Mouse (Mus musculus): ENCODE data around the gene Snrpd2.
"Not testable (repeated sequence)": the region's sequence is repeated elsewhere in the genome, so short reads cannot be mapped to it uniquely, and the experiment has no call there.

Gene Snrpd2

DNA sequence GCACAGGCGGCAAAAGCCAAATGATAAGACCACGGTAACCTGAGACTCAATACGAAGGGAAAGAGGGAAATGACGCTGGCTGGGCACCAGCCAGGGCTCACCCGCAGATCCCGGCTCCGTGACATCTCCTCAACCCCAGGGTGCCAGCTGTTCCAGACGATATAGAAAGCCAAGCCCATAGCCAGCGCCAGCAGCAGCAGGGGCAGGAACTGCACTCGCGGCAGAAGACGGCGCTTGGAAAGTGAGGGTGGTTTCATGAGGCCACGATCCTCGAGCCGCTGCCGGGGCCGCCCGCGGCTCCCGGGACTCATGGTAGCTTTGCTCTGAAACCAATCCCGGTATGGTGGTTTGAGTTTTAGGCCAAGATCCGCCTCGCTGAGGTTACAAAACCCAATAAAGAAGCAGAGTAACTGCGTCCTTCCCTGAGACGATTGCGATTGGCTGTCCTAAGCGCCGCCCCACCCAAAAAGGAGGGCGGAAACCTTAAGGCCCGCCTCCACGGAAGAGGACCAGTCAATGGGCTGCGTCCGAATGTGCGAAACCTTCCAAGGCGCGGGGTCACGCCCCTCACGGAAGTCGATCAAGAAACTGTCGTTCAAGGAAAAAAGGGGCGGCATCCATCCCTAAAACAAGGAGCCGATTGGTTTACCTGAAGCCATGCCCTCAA lies 514 bp upstream of the Snrpd2 start, which contains the start of gene Qpctl:
Gene Qpctl (minus strand): TSS at position 417 of the 667 bp plus-strand sequence.
- peak; percentile 100 for DNase-seq (ENCODE audit: inconsistent ontology term)

DNA sequence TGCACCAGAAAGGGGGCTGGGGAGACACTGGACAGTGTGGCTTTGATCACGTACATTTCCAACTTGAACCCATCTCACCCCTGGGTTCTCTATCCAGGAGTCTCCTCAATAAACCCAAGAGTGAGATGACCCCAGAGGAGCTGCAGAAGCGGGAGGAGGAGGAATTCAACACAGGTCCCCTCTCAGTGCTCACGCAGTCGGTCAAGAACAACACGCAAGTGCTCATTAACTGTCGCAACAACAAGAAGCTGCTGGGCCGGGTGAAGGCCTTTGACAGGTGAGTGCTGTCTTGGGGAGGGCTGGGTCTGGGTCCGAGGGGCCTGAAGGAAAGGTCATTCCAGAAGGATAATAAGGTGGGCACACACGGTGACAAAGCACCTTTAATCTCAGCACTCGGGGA lies 1.6 kb downstream of the Snrpd2 start:
- DNase-seq (ENCODE audit: inconsistent ontology term), result not testable (repeated sequence)

DNA sequence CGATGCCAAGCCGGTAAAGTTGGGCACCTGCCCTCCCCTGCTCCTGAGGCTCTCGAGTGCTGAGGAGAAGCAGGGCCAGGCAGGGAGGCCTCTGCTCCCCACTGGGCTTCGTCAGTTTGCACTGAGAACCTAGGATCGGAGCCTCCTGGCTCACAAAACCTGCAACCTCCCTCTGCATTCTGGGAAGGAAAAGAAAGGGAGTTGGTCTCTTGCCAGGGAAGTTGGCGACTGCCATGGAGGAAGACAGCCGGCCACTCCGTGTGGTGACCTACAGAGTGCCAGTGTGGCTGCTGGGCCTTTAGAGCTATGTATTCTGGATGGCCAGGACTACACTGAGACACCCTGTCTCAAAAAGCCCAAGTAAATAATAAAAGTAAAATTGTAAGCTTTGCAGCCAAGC lies 5.3 kb downstream of the Snrpd2 start:
- DNase-seq (ENCODE audit: inconsistent ontology term), result no peak

DNA sequence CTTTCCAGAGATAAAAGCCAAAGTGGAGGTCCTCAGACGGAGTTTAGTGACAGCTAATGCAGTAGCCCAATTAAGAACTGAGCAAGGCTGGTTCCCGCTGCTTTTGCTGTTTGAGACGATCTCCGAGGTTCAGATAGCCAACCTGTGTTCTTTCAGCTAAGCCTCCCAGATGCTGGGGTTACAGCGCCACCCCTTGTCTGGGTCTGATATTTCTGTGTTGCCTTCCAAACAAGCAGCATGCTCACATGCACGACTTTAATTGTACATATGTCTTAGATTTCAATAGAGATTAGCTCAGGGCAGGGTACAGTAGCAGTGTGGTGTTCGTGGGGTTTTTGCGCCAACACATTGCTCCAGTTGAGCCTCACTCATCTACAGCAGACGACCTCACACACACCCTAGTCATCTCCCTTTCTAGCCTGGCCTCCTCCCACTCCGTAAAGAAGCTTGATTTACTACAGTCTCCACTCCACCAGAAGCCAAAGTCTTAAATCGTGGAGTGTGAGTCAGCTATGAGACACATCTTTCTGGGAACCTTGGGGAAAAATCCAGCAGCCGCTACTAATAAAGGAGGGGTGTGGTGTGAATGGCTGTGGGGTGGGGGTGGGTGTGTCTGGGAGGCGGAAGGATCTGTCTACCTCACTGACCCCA lies 6.4 kb downstream of the Snrpd2 start:
- DNase-seq (ENCODE audit: inconsistent ontology term), result peak; percentile 44

DNA sequence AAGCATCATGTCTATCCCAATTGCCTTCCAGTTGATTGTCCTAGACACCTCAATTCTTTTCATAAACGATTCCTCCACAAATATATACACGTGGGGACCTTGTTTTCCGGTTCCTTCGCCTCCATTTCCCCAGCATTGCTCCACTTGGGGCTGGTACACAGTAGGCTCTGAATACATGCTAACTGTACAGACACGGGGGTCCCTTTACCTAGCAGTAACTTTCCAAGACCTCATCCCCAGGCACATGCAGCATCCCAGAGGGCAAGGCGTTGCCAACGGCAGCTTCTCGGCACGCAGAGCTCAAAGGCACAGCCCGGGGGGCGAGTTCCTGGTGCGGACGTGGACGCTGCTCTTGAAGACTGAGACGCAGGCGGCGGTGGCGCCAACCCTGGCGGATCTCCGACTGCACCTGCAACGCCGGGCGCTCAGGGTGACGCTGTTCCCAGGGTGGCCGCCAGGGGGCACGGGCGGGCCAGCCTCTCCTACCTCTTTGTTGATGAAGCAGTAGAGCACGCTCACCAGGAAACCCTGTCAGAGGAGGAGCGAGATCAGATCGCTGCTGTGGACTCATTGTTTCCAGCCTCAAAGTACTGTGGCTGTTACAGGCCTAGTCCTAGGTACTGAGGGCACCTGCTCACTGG lies 7.8 kb downstream of the Snrpd2 start:
- DNase-seq (ENCODE audit: inconsistent ontology term), result peak; percentile 86

DNA sequence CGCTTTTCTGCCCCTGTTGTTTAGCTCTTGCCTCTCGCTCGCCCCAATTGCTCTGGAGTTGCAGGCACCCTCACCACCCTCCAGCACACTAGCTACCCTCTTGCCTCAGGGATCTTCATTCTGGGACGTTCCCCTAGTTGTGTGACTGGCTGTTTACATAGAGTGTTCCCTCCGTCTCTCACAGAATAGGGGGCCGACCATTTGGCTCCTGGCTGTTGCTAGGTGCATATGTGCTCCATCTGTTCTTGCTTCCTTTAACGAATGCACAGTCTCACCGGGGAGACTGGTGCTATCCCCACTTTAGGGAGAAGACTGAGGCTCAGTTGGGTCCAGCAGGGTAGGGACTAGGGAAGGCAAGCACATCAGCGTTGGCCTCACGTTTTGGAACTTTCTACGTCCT lies 9.1 kb downstream of the Snrpd2 start:
- no peak for DNase-seq (ENCODE audit: inconsistent ontology term)

DNA sequence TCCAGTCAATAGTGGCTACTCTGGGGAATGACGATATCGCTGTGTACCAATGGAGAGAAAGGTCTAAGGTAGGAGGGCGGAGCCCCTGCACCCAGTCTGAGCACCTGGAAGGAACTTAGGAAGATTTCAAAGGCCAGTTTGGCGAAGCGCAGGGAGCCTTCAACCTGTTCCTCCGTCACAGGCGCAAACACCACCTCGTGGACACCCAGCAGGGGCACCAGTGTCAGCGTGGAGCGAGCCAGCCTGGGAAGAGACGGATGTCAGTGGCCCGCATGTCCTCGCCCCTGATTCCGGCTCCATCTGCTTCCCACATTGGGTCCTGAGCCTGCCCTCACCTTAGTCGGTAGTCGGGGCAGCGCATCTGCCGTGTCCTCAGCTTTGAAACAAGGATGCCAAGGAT lies 9.9 kb downstream of the Snrpd2 start:
- no peak for DNase-seq (ENCODE audit: inconsistent ontology term)

DNA sequence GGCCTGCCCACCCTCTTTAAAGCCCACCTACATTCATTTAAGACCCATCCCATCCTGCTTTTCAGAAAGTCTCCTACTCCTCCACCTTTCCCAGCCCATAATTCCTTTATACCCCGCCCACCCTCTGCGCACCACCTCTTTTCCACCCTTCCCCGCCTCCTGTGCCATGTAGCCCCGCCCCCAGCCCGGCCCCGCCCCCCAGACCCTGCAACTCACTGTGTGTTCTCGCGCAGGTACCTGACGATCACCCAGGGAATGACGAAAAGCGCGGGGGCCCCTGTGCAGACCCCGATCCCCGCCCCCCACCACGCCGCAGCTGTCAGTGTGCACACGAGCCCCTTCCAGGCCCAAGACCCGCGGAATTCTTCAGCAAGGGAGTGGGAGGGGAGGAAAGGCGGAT lies 10.6 kb downstream of the Snrpd2 start:
- DNase-seq (ENCODE audit: inconsistent ontology term), result peak; percentile 55

DNA sequence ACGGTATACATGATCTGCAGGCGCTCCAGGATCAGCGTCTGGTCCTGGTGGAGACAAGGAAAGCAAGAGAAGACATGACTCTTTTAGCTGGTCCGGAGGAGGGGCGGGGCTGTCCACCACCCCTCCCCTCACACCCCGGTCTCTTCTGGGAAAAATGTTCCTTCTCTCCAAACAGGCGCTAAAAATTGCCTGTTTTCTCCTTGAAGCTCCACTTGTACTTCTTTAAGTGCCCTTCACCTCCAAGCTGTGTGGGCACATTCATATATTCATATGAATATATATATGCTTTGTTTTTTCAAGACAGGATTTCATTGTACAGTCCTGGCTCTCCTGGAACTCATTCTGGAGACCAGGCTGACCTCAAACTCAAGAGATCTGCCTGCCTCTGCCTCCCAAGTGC lies 13.4 kb downstream of the Snrpd2 start:
- no peak for DNase-seq (ENCODE audit: inconsistent ontology term)

DNA sequence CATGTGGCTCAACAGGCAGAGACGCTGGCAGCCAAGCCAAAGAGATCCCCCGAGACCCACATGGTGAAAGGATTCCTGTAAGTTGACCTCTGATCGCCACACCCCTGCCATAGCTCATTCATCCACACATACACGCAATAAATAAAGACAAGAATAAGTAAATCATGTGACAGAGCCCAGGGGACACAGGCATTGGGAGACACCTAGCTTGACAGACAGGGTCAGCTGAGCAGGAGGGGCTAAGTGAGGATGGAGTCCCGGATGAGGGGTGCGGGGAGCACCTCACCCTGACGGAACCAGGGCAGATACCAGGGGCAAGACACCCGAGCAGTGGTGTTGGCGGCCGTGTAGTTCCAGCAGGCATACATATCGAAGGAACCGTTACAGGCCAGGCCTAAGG lies 14.2 kb downstream of the Snrpd2 start:
- no peak for DNase-seq (ENCODE audit: inconsistent ontology term)

DNA sequence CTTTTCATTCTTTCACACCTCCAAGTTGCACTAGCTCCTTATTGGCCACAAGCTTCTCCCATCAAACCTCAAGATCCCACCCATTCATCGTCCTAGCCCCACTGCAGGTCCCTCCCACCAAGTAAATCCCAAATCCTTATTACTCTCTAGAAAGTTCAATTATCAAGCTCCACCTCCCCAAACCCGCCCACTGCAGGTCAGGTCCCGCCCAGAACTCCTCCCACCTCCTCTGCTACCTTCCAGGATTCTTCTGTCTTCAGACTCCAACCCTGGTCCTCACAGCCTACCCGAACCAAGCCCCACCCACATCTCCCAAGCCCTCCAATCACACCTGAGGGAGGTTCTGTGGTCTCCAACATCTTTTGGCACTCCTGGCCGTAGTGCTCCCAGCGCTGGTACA lies 14.7 kb downstream of the Snrpd2 start:
- DNase-seq (ENCODE audit: inconsistent ontology term), result peak; percentile 12

DNA sequence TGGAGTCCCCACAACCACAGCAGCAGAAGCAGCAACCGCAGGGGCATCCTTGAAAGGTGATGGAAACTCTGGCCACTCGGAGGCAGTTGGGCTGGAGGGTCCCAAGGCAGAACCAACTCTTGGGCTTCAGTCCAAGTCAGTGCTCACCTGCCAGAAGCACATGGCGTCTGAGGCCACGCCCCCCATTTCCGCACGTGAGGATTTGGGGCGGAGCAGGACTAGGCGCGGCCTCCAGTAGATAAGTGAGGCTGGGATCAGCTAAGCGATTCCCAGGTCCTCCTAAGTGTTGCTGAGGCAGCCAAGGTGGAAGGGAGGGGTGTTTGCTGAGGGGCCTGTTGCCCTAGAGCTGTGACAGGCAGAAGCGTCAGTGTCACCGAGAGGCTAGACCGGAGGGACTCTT lies 15.5 kb downstream of the Snrpd2 start:
- no peak for DNase-seq (ENCODE audit: inconsistent ontology term)

DNA sequence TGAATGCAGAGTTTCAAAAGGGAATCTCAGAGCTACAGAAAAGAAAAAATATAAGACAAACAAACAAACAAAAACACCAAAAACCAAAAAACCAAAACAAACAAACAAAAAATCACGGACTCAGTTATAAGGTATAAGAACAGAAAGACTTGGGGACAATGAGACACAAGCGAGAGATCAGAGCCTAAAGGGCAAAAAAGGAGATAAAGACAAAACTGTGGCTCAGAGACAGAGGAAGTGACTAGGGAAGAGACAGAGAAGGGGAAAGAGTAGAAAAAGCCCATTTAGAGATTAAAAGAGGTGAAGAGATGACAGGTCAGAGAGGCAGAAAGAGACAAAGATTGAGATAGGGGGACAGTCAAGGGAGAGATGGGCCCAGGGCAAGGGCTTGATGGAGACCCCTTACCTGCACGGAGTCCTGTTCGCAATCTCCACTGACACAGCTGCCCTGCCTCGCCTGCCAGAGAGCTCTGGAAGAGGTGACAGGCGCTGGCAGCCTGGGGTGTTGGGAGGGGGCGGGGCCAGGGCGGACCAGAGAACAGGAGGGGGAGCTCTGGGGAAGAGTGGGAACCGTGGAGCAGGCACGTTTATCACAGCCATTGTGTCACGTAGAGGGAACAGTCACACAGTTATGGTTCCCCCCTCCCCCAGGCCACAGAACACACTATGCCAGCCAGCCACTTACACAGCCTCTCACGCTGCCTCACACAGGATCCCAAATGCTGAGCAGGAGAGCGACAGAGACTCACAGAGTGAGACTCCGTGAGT lies 16.3 kb downstream of the Snrpd2 start, which contains the start of gene Gipr:
Gene Gipr (minus strand): TSS at position 472 of the 768 bp plus-strand sequence.
- DNase-seq (ENCODE audit: inconsistent ontology term), result peak; percentile 55

DNA sequence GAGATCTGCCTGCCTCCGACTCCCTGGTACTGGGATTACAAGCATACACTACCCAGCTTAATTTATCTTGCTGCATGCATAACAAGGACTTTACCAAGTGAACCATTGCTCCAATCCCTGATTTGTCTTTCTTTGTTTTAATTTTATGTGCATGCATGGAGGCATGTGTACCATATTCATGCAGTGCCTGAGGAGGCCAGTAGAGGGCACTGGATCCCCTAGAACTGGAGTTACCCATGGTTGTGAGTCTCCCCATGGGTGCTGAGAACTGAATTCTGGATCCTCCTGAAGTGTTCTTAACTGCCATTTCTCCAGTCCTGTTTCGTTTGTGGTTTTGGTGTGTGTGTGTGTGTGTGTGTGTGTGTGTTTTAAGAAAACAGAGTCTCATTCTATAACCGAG lies 17.5 kb downstream of the Snrpd2 start:
- no peak for DNase-seq (ENCODE audit: inconsistent ontology term)

DNA sequence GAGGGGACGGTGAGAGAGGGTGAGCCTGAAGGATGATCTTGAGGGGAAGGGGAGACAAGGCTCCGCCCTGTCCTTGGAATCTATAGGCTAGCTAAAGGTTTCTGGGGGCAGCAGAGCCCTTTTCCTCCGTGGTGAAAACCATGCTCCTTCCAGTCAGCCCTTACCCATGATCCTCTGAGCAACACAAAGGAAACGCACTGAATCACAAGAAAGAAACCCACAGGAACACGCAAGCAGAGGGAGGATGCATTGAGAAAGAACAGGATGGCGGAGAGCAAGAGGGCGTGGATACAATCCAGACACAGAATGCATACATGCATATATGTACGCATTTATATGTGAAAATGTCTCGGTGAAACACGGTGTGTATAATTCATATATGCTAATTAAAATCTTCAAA lies 20.0 kb downstream of the Snrpd2 start:
- DNase-seq (ENCODE audit: inconsistent ontology term), result no peak

DNA sequence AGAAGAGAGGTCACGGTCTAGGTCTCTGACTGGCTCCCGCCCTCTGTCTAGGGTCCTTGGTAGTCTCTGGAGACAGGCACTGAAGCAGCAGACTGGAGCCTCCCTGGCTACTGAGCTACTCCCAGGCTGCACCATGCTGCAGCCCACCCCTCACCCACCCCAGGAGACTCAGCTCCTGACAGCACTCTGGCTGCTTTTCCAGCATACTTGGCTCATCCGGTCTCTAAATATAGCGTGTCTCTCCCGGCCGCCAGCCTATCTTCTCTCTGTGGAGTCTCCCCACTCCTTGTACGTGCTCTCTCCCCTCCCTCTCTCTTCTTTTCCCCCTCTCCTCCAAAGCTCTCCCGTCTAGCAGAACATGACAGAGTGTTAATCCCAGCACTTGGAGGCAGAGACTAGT lies 20.6 kb downstream of the Snrpd2 start:
- no peak for DNase-seq (ENCODE audit: inconsistent ontology term)

DNA sequence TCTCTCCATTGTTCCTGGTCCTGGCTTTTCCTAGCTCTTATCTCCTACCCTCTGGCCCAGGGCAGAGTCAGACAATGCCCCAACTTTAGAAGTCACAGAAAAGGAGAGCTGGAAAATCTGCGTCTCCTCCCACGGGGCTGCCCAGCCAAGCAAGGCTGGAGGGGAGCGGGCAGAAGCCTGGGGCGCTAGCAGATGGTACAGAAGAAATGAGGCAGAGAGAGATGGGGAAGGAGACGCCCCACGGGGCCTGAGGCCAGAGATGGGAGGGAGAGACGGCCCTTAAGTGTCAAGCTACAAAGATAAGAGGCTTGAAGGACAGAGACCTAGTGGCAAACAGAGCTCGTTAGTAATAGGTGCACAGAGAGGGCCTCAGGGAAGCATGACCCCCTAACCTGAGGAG lies 22.3 kb downstream of the Snrpd2 start:
- DNase-seq (ENCODE audit: inconsistent ontology term), result no peak

DNA sequence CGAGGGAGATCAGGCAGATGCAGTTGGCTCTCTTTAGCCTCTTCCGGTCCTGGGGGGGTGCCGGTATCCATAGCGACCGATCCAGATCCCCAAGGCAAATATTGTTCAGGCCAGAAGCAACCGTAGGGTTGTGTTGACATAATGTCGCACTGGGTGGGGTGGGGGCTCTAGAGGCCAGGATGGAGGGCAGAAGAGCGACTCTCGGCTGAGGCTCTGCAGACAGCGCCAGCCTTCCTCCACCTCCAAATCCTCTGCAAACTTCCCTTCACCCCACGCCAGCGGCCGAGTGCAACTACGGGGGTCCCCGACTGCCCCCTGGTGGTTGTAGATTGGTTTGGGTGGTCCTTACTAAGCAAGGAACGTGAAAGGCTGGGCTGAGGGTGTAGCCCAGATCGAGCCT lies 23.4 kb downstream of the Snrpd2 start:
- peak; percentile 74 for DNase-seq (ENCODE audit: inconsistent ontology term)

DNA sequence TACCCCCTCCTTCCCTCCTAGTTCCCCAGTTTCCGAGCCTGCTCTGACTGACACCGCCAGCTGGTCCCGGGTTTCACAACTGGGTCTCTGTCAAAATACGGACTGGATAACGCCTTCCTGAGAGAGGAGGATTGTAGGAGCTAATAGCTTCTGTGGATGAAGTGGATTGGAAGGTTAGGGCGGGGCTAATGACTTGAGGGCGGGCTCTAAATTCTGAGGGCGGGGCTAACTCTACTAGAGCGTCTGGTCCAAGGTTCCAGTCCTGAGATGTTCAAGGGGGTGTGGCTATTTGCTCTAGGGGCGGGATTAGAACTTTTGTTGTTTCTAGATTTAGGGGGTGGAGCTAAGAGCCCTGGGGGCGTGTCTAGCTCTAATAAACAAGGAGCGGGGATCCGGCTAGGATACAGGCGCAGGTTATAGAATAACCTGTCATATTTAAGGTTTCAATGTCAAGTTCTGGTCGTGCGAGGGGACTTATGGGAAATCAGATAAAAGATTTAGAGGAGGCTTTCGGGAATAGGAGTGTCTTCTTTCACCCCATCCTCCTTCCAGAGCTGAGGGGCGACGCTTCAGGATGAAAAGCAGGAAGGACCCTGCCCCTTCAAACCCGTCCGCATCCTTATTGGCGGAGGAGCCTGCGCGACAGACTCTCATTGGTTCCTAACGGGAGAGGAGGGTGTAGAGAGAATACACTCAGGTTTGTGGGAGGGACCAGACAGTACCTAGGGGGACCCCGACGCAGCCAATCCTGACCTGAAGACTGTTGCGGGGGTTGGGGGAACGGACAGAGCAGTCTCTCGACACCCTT lies 26.4 kb downstream of the Snrpd2 start, which contains the start of gene Eml2:
Gene Eml2 (plus strand): TSS at position 714 of the 808 bp plus-strand sequence.
- DNase-seq (ENCODE audit: inconsistent ontology term), result peak; percentile 42

DNA sequence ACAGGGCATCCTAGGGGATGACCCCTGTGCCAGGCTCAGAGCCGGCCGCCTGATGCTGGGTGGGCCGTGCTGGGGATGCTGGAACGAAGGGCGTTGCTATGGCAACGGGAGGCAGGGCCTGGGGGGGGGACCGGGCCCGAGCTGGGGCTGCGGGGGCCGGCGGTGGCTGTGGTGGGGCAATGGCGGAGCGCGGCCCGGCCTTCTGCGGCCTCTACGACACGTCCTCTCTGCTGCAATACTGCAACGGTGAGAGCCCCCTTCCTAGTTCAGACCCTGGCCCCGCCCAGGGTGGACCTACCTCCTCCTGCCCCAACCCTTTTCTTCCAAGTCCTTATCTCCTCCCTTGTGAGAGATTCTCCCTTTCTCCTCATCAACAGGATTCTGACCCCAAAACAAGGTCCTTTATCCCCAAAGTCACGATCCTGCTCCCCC lies 27.0 kb downstream of the Snrpd2 start:
- DNase-seq (ENCODE audit: inconsistent ontology term), result no peak

DNA sequence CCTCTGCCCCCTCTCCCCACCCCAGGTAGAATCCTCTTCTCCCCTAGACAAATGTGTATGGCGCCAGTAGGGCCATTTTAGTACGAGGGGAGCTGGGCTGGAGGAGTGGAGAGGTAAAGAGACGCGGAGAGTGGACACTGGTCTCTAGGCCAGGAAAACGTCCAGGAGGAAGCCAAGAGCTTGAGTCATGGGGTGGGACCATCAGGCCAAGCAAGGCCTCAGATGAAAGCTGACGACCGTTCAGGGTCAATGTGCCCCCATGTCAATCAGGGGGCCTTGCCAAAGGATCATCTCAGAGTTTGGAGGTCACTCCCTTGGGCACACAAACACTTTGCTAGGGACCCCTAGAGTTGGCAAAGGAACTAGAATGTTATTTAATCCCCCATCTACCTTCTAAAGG lies 27.7 kb downstream of the Snrpd2 start:
- DNase-seq (ENCODE audit: inconsistent ontology term), result no peak
